Mouse (Mus musculus) adrenal gland, postnatal 14 days (tissue): Measurements from ENCODE around the gene Myo18b. TPM values are rescaled to one million over a fixed set of nuclear protein-coding genes. Genes with fewer than 3 reads are reported as not detected.

Source experiments
- DNase-seq: peaks from one replicate; pipeline ENCODE4 v3.0.0; 2021; ENCODE audit warnings: mixed read lengths
- total RNA-seq: library from RNA; stranded (reverse); gene quantifications from 2 replicates; pipeline ENCODE4 v1.2.3, GENCODE M21; 2021

The Myo18b gene
- total RNA-seq, 1 experiment from 2014 or later, result 0.07 TPM

GRCm38 (mm10) chr5:112796086-112796485 lies 100.1 kb downstream of the Myo18b start:
- no peak for DNase-seq

- no peak for DNase-seq
Measured at GRCm38 (mm10) chr5:112791792-112792780, 104.1 kb downstream of the Myo18b start.

- DNase-seq, result no peak
Measured at GRCm38 (mm10) chr5:112790376-112791111, 105.6 kb downstream of the Myo18b start.

- DNase-seq, result no peak
Measured at GRCm38 (mm10) chr5:112788441-112788840, 107.7 kb downstream of the Myo18b start.

GRCm38 (mm10) chr5:112786788-112787187 lies 109.4 kb downstream of the Myo18b start:
- no peak for DNase-seq

- no peak for DNase-seq
Measured at GRCm38 (mm10) chr5:112786031-112786430, 110.1 kb downstream of the Myo18b start.

- DNase-seq, result no peak
Measured at GRCm38 (mm10) chr5:112781719-112782118, 114.4 kb downstream of the Myo18b start.

GRCm38 (mm10) chr5:112781231-112781630 lies 114.9 kb downstream of the Myo18b start:
- no peak for DNase-seq

- DNase-seq, result peak; percentile 88
Measured at GRCm38 (mm10) chr5:112780383-112780782, 115.8 kb downstream of the Myo18b start.

- DNase-seq, result no peak
Measured at GRCm38 (mm10) chr5:112776781-112777405, 119.3 kb downstream of the Myo18b start.

GRCm38 (mm10) chr5:112773429-112773828 lies 122.7 kb downstream of the Myo18b start:
- no peak for DNase-seq

- DNase-seq, result peak; percentile 45
Measured at GRCm38 (mm10) chr5:112771376-112771901, 124.7 kb downstream of the Myo18b start.

- DNase-seq, result no peak
Measured at GRCm38 (mm10) chr5:112769721-112770119, 126.4 kb downstream of the Myo18b start.

GRCm38 (mm10) chr5:112769020-112769720 lies 127.0 kb downstream of the Myo18b start:
- no peak for DNase-seq

GRCm38 (mm10) chr5:112768556-112768955 lies 127.6 kb downstream of the Myo18b start:
- no peak for DNase-seq

GRCm38 (mm10) chr5:112761415-112762075 lies 134.6 kb downstream of the Myo18b start:
- peak; percentile 78 for DNase-seq

- peak; percentile 18 for DNase-seq
Measured at GRCm38 (mm10) chr5:112755581-112755980, 140.6 kb downstream of the Myo18b start.

- no peak for DNase-seq
Measured at GRCm38 (mm10) chr5:112749634-112750033, 146.5 kb downstream of the Myo18b start.

GRCm38 (mm10) chr5:112748001-112748719 lies 148.0 kb downstream of the Myo18b start:
- no peak for DNase-seq

- no peak for DNase-seq
Measured at GRCm38 (mm10) chr5:112747306-112747930, 148.7 kb downstream of the Myo18b start.
